In the genomic region with DNA sequence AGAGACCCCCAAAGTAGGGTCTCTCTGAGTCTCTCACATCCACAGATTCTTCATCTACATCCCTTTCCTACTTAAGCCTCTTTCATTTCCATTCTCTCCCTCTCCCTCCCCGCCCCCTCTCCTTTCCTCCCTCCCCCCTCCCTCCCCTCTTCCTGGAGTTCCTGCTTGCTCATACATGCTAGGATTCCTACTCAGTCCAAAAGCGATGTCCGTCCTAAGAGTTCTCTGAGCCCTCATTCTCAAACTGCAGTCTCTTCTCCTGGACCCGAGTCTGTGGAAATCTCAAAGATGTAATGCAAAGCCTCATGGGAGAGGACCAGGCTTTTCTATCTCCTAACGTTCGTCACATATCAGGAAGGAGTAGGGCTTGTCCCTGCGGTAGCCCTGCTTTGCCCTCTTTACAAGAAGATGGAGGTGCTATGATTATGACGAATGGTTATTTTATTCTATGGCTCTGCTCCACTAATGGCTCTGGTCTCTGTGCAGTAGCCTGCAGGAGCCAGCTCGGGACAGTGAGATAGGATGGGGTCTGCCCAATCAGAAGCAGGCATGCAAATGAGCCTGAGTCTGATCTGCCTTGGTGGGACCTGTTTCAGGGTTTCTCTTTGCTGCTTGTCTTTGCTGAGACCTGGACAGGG, we compare ENCODE assay signal across 8 mouse cellular contexts. TPM values are rescaled to one million over a fixed set of nuclear protein-coding genes. Genes with fewer than 3 reads are reported as not detected.
DNase-seq lines count a peak whose midpoint lies in the region; ATAC-seq and TF ChIP-seq lines count a peak whose summit lies in the region.

No protein-coding gene starts in this region.

- no peak overlapping the region for H3K27ac ChIP-seq in kidney, adult 2 months (ENCODE audit: insufficient read depth, low read depth, low read length)
- peak overlapping the region; percentile 71 for H3K27ac ChIP-seq in embryonic facial prominence, embryonic 13.5 days
- H3K27ac ChIP-seq in intestine, postnatal 0 days (ENCODE audit: low read depth, low read length): no peak overlapping the region
- H3K27ac ChIP-seq in midbrain, postnatal 0 days (ENCODE audit: low read depth, low read length): 0 out of 2 replicates have a peak overlapping the region, but pooled peaks have one; percentile 26

- 0 out of 2 replicates have a peak, but pooled peaks cover 4% of the 10 kb centered on the region for H3K4me1 ChIP-seq in kidney, adult 2 months (ENCODE audit: control insufficient read depth, insufficient read depth, low read length)
- H3K4me1 ChIP-seq in embryonic facial prominence, embryonic 13.5 days: peaks cover 29% of the 10 kb centered on the region
- no peaks in the 10 kb centered on the region for H3K4me1 ChIP-seq in intestine, postnatal 0 days (replicated peaks; ENCODE audit: control insufficient read depth, insufficient read depth, low read length)
- H3K4me1 ChIP-seq in midbrain, postnatal 0 days (ENCODE audit: insufficient read depth, low read length): peaks cover 11% of the 10 kb centered on the region; the same call in 1 of the 2 replicates

- no peak for DNase-seq in kidney, adult 2 months
- no peak for DNase-seq in kidney, adult 11 months
- DNase-seq in MN1 (ENCODE audit: low spot score): peak; percentile 82
- peak; percentile 64 for DNase-seq in midbrain, postnatal 0 days (ENCODE audit: low spot score)
- DNase-seq in layer of hippocampus, adult 8-10 months (ENCODE audit: low spot score in 2 of 2): no peak
- no peak for DNase-seq in right cerebral cortex, postnatal 36 days (ENCODE audit: low spot score in 2 of 2)

- 5% methylated on average over 9 of the region's 9 CpGs for WGBS in kidney, adult 2 months
- under 1% methylated on average over 9 of the region's 9 CpGs for WGBS in embryonic facial prominence, embryonic 13.5 days
- WGBS in intestine, postnatal 0 days: 2% methylated on average over 9 of the region's 9 CpGs
- WGBS in midbrain, postnatal 0 days: under 1% methylated on average over 8 of the region's 9 CpGs

- H3K9me3 ChIP-seq in embryonic facial prominence, embryonic 13.5 days: no peaks in the 10 kb centered on the region
- no peaks in the 10 kb centered on the region for H3K9me3 ChIP-seq in intestine, postnatal 0 days (ENCODE audit: control insufficient read depth)
- no peaks in the 10 kb centered on the region for H3K9me3 ChIP-seq in midbrain, postnatal 0 days (ENCODE audit: low read length)

- 0 out of 2 replicates have a peak overlapping the region, but pooled peaks have one; percentile 40 for H3K9ac ChIP-seq in embryonic facial prominence, embryonic 13.5 days
- H3K9ac ChIP-seq in intestine, postnatal 0 days (ENCODE audit: low read depth, low read length): no peak overlapping the region; the same call in 1 of the 2 replicates
- H3K9ac ChIP-seq in midbrain, postnatal 0 days (replicated peaks; ENCODE audit: low read length, poor library complexity, severe bottlenecking): peak overlapping the region; percentile 42; the same call in 1 of the 2 replicates

- H3K4me2 ChIP-seq in embryonic facial prominence, embryonic 13.5 days: peak overlapping the region; percentile 59
- H3K4me2 ChIP-seq in intestine, postnatal 0 days (replicated peaks; ENCODE audit: low read depth): peak overlapping the region; percentile 47
- peak overlapping the region; percentile 37 for H3K4me2 ChIP-seq in midbrain, postnatal 0 days (ENCODE audit: low read depth, low read length, poor library complexity, severe bottlenecking)

- no peak for TF ChIP-seq CTCF in kidney, adult 2 months (conservative IDR thresholded peaks at IDR 0.05; ENCODE audit: insufficient read depth, insufficient read length, low read depth, low read length)
- TF ChIP-seq CTCF in intestine, postnatal 0 days (IDR thresholded peaks at IDR 0.05; ENCODE audit: low read depth): no peak
- TF ChIP-seq CTCF in midbrain, postnatal 0 days (IDR thresholded peaks at IDR 0.05): no peak

- no peak for TF ChIP-seq POLR2A in kidney, adult 2 months (IDR thresholded peaks at IDR 0.05; ENCODE audit: low read depth, low read length)

- H3K27me3 ChIP-seq in kidney, adult 2 months (replicated peaks; ENCODE audit: control insufficient read depth, insufficient read depth, low read length): no peaks in the 10 kb centered on the region
- no peaks in the 10 kb centered on the region for H3K27me3 ChIP-seq in embryonic facial prominence, embryonic 13.5 days
- no peaks in the 10 kb centered on the region for H3K27me3 ChIP-seq in intestine, postnatal 0 days (replicated peaks; ENCODE audit: control insufficient read depth, insufficient read depth, low read length)
- no peaks in the 10 kb centered on the region for H3K27me3 ChIP-seq in midbrain, postnatal 0 days (ENCODE audit: insufficient read depth, low read length)

- peak overlapping the region; percentile 0; the same call in 1 of the 2 replicates for H3K4me3 ChIP-seq in kidney, adult 2 months (ENCODE audit: insufficient read depth, low read depth, low read length)
- peak overlapping the region; percentile 30 for H3K4me3 ChIP-seq in embryonic facial prominence, embryonic 13.5 days
- H3K4me3 ChIP-seq in intestine, postnatal 0 days (ENCODE audit: low read depth, low read length): peak overlapping the region; percentile 17
- H3K4me3 ChIP-seq in midbrain, postnatal 0 days (ENCODE audit: low read depth, low read length): peak overlapping the region; percentile 27

- peak; percentile 64; the same call in 1 of the 2 replicates for ATAC-seq in embryonic facial prominence, embryonic 13.5 days (ENCODE audit: insufficient number of reproducible peaks, insufficient read depth, low FRiP score, low TSS enrichment, low read depth)
- ATAC-seq in intestine, postnatal 0 days: peak; percentile 51
- peak; percentile 63 for ATAC-seq in midbrain, postnatal 0 days (ENCODE audit: low FRiP score)

- H3K36me3 ChIP-seq in kidney, adult 2 months (ENCODE audit: control insufficient read depth, insufficient read depth, low read length): no peaks in the 10 kb centered on the region
- no peaks in the 10 kb centered on the region for H3K36me3 ChIP-seq in embryonic facial prominence, embryonic 13.5 days
- H3K36me3 ChIP-seq in intestine, postnatal 0 days (ENCODE audit: control insufficient read depth, insufficient read depth): no peaks in the 10 kb centered on the region
- H3K36me3 ChIP-seq in midbrain, postnatal 0 days (ENCODE audit: insufficient read depth, low read length): no peaks in the 10 kb centered on the region

RNA-seq across cellular contexts. Expression of gene Aoc3, which starts 7.8 kb away (rescaled TPM):
- 12.5 and 14.8 TPM in 2 replicates for polyA plus RNA-seq in kidney, adult 2 months (2012; rRNA removed)
- 0.10 and 0.15 TPM in 2 replicates for polyA plus RNA-seq in embryonic facial prominence, embryonic 13.5 days (2015; fragmentation: Nextera tagmentation; extraction: Ambion mirVana)
- 3.7 and 4.4 TPM in 2 replicates for polyA plus RNA-seq in intestine, postnatal 0 days (2015; fragmentation: Nextera tagmentation; extraction: Ambion mirVana)
- total RNA-seq in midbrain, postnatal 0 days (2014; rRNA removed): 0.66 and 1.2 TPM in 2 replicates
- polyA plus RNA-seq in midbrain, postnatal 0 days (2015; fragmentation: Nextera tagmentation; extraction: Ambion mirVana): 0.07 and 0.20 TPM in 2 replicates
- total RNA-seq in layer of hippocampus, adult 8-10 months (2022): 1 to 10 TPM in 1 of 4 experiments, under 1 TPM in 3; 0.57 to 1.1 (median 0.78) TPM

RNA-seq across cellular contexts. Expression of gene Aoc2, which starts 13.4 kb away (rescaled TPM):
- polyA plus RNA-seq in kidney, adult 2 months (2012; rRNA removed): 2.6 and 3.1 TPM in 2 replicates
- polyA plus RNA-seq in embryonic facial prominence, embryonic 13.5 days (2015; fragmentation: Nextera tagmentation; extraction: Ambion mirVana): 1.3 and 1.7 TPM in 2 replicates
- 0.34 and 0.41 TPM in 2 replicates for polyA plus RNA-seq in intestine, postnatal 0 days (2015; fragmentation: Nextera tagmentation; extraction: Ambion mirVana)
- 5.3 and 6.7 TPM in 2 replicates for total RNA-seq in midbrain, postnatal 0 days (2014; rRNA removed)
- 0.64 and 0.77 TPM in 2 replicates for polyA plus RNA-seq in midbrain, postnatal 0 days (2015; fragmentation: Nextera tagmentation; extraction: Ambion mirVana)
- 1 to 10 TPM; 5.1 to 9.9 (median 7.4) TPM for total RNA-seq in layer of hippocampus, adult 8-10 months (2022)

RNA-seq across cellular contexts. Expression of gene Psme3, which starts 22.2 kb away (rescaled TPM):
- 61.6 and 75.5 TPM in 2 replicates for polyA plus RNA-seq in kidney, adult 2 months (2012; rRNA removed)
- 138 and 148 TPM in 2 replicates for polyA plus RNA-seq in embryonic facial prominence, embryonic 13.5 days (2015; fragmentation: Nextera tagmentation; extraction: Ambion mirVana)
- 59.5 and 60.2 TPM in 2 replicates for polyA plus RNA-seq in intestine, postnatal 0 days (2015; fragmentation: Nextera tagmentation; extraction: Ambion mirVana)
- total RNA-seq in midbrain, postnatal 0 days (2014; rRNA removed): 69.1 and 74.0 TPM in 2 replicates
- polyA plus RNA-seq in midbrain, postnatal 0 days (2015; fragmentation: Nextera tagmentation; extraction: Ambion mirVana): 75.0 and 76.5 TPM in 2 replicates
- total RNA-seq in layer of hippocampus, adult 8-10 months (2022): 100 to 1,000 TPM; 110 to 129 (median 117) TPM

RNA-seq across cellular contexts. Expression of gene G6pc, which starts 29.1 kb away (rescaled TPM):
- 322 and 349 TPM in 2 replicates for polyA plus RNA-seq in kidney, adult 2 months (2012; rRNA removed)
- not detected in 2 replicates for polyA plus RNA-seq in embryonic facial prominence, embryonic 13.5 days (2015; fragmentation: Nextera tagmentation; extraction: Ambion mirVana)
- polyA plus RNA-seq in intestine, postnatal 0 days (2015; fragmentation: Nextera tagmentation; extraction: Ambion mirVana): 54.3 and 63.3 TPM in 2 replicates
- total RNA-seq in midbrain, postnatal 0 days (2014; rRNA removed): not detected in 2 replicates
- polyA plus RNA-seq in midbrain, postnatal 0 days (2015; fragmentation: Nextera tagmentation; extraction: Ambion mirVana): not detected in 2 replicates
- not detected for total RNA-seq in layer of hippocampus, adult 8-10 months (2022)

RNA-seq across cellular contexts. Expression of gene Becn1, which starts 36.2 kb away (rescaled TPM):
- 61.9 and 89.5 TPM in 2 replicates for polyA plus RNA-seq in kidney, adult 2 months (2012; rRNA removed)
- polyA plus RNA-seq in embryonic facial prominence, embryonic 13.5 days (2015; fragmentation: Nextera tagmentation; extraction: Ambion mirVana): 129 and 130 TPM in 2 replicates
- 117 and 124 TPM in 2 replicates for polyA plus RNA-seq in intestine, postnatal 0 days (2015; fragmentation: Nextera tagmentation; extraction: Ambion mirVana)
- 94.4 and 209 TPM in 2 replicates for total RNA-seq in midbrain, postnatal 0 days (2014; rRNA removed)
- 145 and 150 TPM in 2 replicates for polyA plus RNA-seq in midbrain, postnatal 0 days (2015; fragmentation: Nextera tagmentation; extraction: Ambion mirVana)
- total RNA-seq in layer of hippocampus, adult 8-10 months (2022): 100 to 1,000 TPM; 167 to 224 (median 191) TPM

Comparison
In these comparisons a context has a peak if more than half of its experiments do, and no peak if none do; other contexts are left out.
1. DNase-seq: peak in MN1 (single experiment) and midbrain, postnatal 0 days (single experiment); none in kidney, adult 2 months (single experiment), kidney, adult 11 months (single experiment), layer of hippocampus, adult 8-10 months (0 of 2) and right cerebral cortex, postnatal 36 days (0 of 2).
2. H3K27ac ChIP-seq: peak in embryonic facial prominence, embryonic 13.5 days (single experiment) and midbrain, postnatal 0 days (single experiment); none in kidney, adult 2 months (single experiment) and intestine, postnatal 0 days (single experiment).
3. Peak in every context shown above with its lines, with median percentiles within 50 percentile points of each other: H3K4me3 ChIP-seq, ATAC-seq and H3K4me2 ChIP-seq.